Mouse (Mus musculus) erythroblast, embryonic 14.5 days (primary cell): ENCODE data around the gene Cers2.
"Not testable (repeated sequence)": the region's sequence is repeated elsewhere in the genome, so short reads cannot be mapped to it uniquely, and the experiment has no call there.

Experiments
- GATA1 ChIP-seq: IDR thresholded peaks from 2 replicates; pipeline ENCODE4 v1.6.1; 2012; ENCODE audit warnings: low read length, inconsistent platforms, mixed read lengths
- TAL1 ChIP-seq: IDR thresholded peaks from 3 replicates; pipeline ENCODE4 v1.6.1; 2012; ENCODE audit warnings: low read length, inconsistent platforms, mixed read lengths

- not testable (repeated sequence) for TF ChIP-seq TAL1, GATA1
Measured at GRCm38 (mm10) chr3:95356701-95357449, 42.3 kb downstream of the Cers2 start, which contains the start of gene Setdb1.
